Comparison of ENCODE assay signal across 10 mouse cellular contexts in the genomic region with DNA sequence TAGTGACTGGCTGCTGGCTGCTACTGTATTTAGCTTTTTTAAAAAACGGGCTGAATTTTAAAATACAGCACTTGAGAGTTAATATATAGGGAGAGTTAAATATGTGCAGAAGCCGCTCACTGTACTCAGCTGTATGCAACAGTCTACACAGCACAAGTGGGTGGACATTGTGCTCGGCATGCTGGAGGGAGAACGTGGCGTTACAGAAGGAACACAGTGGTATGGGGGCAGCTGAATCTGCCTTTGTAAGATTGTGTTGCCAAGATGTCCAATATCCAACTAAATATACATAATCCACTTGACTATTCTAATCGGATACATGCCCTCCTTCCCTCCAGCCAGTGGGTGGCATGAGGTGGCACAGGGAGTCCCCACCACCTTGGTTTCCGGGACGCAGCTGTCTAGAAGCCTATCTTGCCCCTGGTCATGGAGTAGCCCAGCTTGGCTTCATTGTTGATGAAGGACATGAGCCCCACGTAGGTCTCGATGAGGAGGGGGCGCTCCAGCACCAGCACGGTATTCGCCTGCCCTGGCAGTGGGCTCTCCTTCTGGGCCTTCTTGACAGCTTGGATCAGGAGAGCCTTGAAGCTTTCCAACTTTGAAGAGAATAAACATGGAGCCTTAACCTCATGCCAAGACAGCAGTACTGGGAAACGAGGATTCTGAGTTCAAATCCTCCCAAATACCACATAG. TPM values are rescaled to one million over a fixed set of nuclear protein-coding genes. Genes with fewer than 3 reads are reported as not detected.
"Had no signal": no experiment of that assay in that cellular context is flagged by ENCODE, and none has a peak within 500 bp of the region (broad histone marks: within the 10 kb centered on the region; RNA-seq: fewer than 3 reads in every experiment).

No protein-coding gene starts in this region.

- H3K4me3 ChIP-seq: limb, embryonic 12.5 days; neural tube, embryonic 12.5 days; stomach, embryonic 15.5 days had no signal

- H3K27ac ChIP-seq: limb, embryonic 12.5 days; midbrain, embryonic 10.5 days; neural tube, embryonic 12.5 days; stomach, embryonic 15.5 days had no signal

- ATAC-seq: intestine, postnatal 0 days had no signal

- H3K27me3 ChIP-seq: limb, embryonic 12.5 days; neural tube, embryonic 12.5 days; stomach, embryonic 15.5 days had no signal

- H3K9ac ChIP-seq: limb, embryonic 12.5 days; lung, embryonic 14.5 days; neural tube, embryonic 12.5 days; stomach, embryonic 15.5 days had no signal

- H3K9me3 ChIP-seq: limb, embryonic 12.5 days; midbrain, embryonic 10.5 days; neural tube, embryonic 12.5 days; stomach, embryonic 15.5 days had no signal

- H3K4me2 ChIP-seq: limb, embryonic 12.5 days; lung, embryonic 14.5 days; stomach, embryonic 15.5 days had no signal

RNA-seq across cellular contexts. Expression of a gene that starts 12.4 kb away (rescaled TPM):
- total RNA-seq: neutrophil, adult 5-6 weeks had no signal
- polyA plus RNA-seq: inflammation-experienced regulatory T-cells, adult 6 months had no signal

RNA-seq across cellular contexts. Expression of a gene that starts 18.1 kb away (rescaled TPM):
- total RNA-seq: liver, adult 2 months; megakaryocyte, adult 5-6 weeks; neutrophil, adult 5-6 weeks had no signal
- polyA plus RNA-seq: liver, adult 2 months had no signal
